Mouse (Mus musculus): ENCODE data around the gene Rtn3. TPM values are rescaled to one million over a fixed set of nuclear protein-coding genes. Genes with fewer than 3 reads are reported as not detected.

Rtn3 gene
- polyA plus RNA-seq, 1 experiment from 2014 or later: 132 TPM

DNA sequence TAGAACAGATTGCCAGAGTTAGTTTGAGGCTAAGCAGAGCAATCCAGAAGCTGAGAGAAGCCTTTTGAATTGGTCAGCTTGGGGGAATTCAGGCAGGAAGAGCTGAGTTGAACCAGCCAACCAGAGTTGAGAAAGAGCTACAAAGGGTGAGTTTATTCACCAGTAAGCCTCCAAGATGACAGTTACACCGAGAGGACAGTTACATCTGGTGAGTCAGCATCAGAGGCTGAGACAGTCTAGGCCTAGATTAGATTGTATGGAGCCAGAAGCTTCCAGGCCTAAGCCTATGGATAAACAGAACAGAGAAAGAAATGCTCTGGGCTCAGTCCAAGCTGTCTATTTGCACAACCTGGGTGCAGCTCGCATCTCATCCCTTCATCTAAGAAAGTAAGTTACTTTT, 105.4 kb downstream of the Rtn3 start:
- Histone ChIP-seq H3K36me3 (ENCODE audit: control insufficient read depth, insufficient read depth, low read length) (peaks cover 44% of the 10 kb centered on the region), H3K27me3 (ENCODE audit: control insufficient read depth, insufficient read depth, low read length) (no peaks in the 10 kb centered on the region), H3K9me3 (ENCODE audit: control insufficient read depth, low read length) (no peaks in the 10 kb centered on the region), H3K9ac (ENCODE audit: low read length) (no peak overlapping the region), H3K4me2 (ENCODE audit: low read length) (no peak overlapping the region), H3K27ac (replicated peaks in 1 of 2; ENCODE audit: control insufficient read depth in 1 of 2, insufficient read depth in 1 of 2, low read depth in 2 of 2, low read length in 2 of 2) (no peak overlapping the region), H3K4me1 (ENCODE audit: control insufficient read depth in 2 of 2, insufficient read depth in 2 of 2, low read length in 2 of 2) (peaks cover 0 to 21% of the 10 kb centered on the region in 2 experiments; a peak in 2 of 4 replicates), H3K4me3 (ENCODE audit: control insufficient read depth in 1 of 2, insufficient read depth in 1 of 2, low read depth in 1 of 2, low read length in 2 of 2) (no peak overlapping the region)
- no peak for ATAC-seq (ENCODE audit: insufficient number of reproducible peaks, insufficient read depth, low FRiP score, low read depth)
- 61% methylated on average over 2 of the region's 2 CpGs for WGBS

Small RNA genes within 50 kb of the gene (microRNA-seq; reads per million reads assigned to microRNA genes)
- gene Mir6991: 3.9 reads per million, percentile 11 among the genes with 10 or more reads in this experiment

Other genes with a start within 250 kb of the Rtn3 start
- 55.9 and 58.5 TPM in 2 replicates for gene Naa40, start 242.1 kb downstream of the Rtn3 start, polyA plus RNA-seq (2014; fragmentation: Nextera tagmentation; extraction: Ambion mirVana)
- 6.1 and 10.7 TPM in 2 replicates for gene Rcor2, start 216.0 kb downstream of the Rtn3 start, polyA plus RNA-seq (2014; fragmentation: Nextera tagmentation; extraction: Ambion mirVana)
- gene Mark2, start 141.4 kb downstream of the Rtn3 start, polyA plus RNA-seq (2014; fragmentation: Nextera tagmentation; extraction: Ambion mirVana): 35.4 and 40.2 TPM in 2 replicates
- gene Spindoc, start 100.3 kb downstream of the Rtn3 start, polyA plus RNA-seq (2014; fragmentation: Nextera tagmentation; extraction: Ambion mirVana): 11.1 and 14.8 TPM in 2 replicates
- gene 2700081O15Rik, start 65.7 kb downstream of the Rtn3 start, polyA plus RNA-seq (2014; fragmentation: Nextera tagmentation; extraction: Ambion mirVana): 4.4 and 5.8 TPM in 2 replicates
- gene Atl3, start 10.8 kb upstream of the Rtn3 start, polyA plus RNA-seq (2014; fragmentation: Nextera tagmentation; extraction: Ambion mirVana): 9.1 and 12.1 TPM in 2 replicates
- gene Pla2g16, start 74.2 kb upstream of the Rtn3 start, polyA plus RNA-seq (2014; fragmentation: Nextera tagmentation; extraction: Ambion mirVana): 63.1 and 69.9 TPM in 2 replicates
- gene Lgals12, start 123.9 kb upstream of the Rtn3 start, polyA plus RNA-seq (2014; fragmentation: Nextera tagmentation; extraction: Ambion mirVana): 0.23 and 0.34 TPM in 2 replicates
- gene Hrasls5, start 129.3 kb upstream of the Rtn3 start, polyA plus RNA-seq (2014; fragmentation: Nextera tagmentation; extraction: Ambion mirVana): not detected in 2 replicates
- not detected in 2 replicates for gene Slc22a19, start 228.0 kb upstream of the Rtn3 start, polyA plus RNA-seq (2014; fragmentation: Nextera tagmentation; extraction: Ambion mirVana)